Mouse (Mus musculus) embryo, embryonic 9.5 days (tissue): ENCODE data around the gene Smtn.

Experiments used
- DNase-seq: peaks from one replicate; pipeline ENCODE4 v3.0.0-alpha.2; 2017; ENCODE audit errors: extremely low spot score

Smtn gene

DNA sequence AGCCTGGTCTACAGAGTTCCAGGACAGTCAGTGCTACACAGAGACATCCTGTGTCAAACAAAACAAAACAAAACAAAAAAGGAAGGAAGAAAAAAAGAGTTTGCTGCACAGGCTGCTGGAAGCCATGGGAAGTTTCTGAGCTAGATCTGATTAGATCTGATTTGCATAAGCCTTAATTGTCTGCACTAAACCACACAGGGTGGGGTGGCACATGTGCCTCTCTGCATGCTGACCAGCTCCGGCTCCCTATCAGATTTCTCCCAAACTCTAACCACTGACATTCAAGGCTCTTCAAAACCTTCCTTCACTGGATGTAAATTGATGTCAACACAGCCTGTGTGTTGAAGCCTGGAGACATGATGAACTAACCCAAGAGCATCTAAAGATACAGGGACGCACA is 6.6 kb upstream of the Smtn start:
- no peak for DNase-seq

- no peak for DNase-seq
Measured at GRCm38 (mm10) chr11:3546242-3546562, 5.8 kb upstream of the Smtn start.

- DNase-seq, result no peak
Measured at GRCm38 (mm10) chr11:3545531-3546241, 5.3 kb upstream of the Smtn start.

GRCm38 (mm10) chr11:3544409-3544808 is 4.0 kb upstream of the Smtn start:
- no peak for DNase-seq

DNA sequence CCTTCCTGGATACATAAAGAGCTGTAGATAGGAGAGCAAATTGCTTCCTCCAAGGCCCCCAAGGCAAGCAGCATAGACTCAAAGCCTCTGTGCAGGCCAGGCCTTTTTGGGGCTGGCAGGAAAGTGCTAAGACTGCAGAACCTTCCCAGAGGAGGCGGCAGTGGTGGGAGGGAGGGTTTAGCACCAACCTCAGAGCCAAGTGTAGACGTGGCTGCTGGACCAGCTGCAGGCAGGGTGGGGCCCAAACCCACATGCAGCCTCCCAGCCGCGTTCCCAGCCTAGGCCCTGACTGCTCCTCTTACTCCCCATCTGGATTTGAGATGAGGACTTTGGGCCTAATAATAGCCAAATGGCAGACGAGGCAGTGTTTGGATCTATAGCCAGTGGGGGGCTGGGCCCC is 2.6 kb upstream of the Smtn start:
- no peak for DNase-seq

DNA sequence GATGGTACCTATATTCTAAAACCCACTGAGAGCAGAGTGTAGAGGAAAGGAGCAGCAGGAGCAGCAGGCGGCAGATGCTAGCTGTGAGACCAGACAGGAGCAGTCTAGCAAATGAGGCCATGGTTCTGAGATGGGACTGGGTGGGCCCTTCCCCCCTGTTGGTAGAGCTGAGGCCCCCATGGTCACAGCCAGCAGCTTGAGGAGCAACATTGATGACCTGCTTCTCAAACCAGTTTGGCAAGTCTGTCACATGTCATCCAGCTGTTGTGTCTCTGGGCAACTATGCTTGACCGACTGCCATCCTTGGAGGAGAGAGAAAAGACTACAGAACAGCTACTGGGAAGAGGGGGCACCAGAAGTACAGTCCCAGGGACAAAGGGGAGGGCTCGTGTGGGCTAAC is 1.5 kb upstream of the Smtn start:
- no peak for DNase-seq

- DNase-seq, result no peak
Measured at GRCm38 (mm10) chr11:3539826-3540196, 601 bp downstream of the Smtn start.

DNA sequence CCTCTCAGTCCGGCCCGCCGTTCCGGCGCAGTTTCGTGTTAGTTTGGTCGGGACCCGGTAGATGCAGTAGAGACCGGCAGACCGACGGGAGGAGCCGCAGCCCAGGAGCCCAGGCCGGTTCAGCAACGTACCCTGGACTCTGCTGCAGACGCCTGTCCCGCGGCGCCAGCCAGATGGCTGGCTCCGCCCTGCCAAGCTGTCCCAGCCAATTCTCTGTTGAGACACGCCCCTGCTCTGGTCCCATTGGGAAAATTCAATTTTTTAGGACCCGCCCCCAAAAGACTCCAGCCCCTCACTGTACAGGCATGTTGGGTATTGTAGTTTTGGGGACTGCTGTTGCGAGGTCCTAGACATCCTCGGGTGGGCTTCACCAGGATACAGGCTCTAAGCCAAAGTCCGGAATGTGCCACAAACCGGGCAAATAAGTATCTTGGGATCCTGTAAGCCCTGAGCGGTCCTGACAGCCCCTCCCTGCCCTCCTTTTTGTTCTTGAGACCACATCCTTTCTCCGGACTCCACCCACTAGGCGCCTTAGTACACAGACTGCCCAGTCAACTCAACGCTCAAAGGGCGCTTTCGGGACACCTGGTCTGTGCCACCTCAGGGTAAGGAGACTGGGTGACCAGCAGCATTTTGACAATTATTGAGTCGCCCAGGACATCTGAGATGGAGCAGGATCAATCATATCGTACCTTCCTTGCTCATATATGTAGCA is 1.1 kb downstream of the Smtn start:
- DNase-seq, result peak; percentile 94

DNA sequence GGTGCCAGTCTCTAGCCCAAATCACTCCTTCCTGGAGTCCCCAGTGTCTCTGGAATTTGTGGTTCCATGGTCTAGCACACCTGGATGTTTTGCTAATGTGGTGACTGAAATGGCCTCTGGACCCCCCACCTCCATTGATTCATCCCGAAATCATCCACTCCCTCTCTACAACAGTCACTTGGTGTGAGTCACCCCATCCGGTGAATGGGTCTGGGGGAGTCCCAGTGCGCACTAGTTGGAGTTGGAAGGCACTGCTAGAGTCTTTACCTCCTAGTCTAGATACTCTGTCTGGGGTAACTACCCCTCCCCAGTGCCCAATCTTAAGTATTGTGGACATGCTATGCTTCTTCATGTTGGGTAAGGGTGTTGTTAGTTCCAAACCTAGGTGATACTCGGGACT is 2.1 kb downstream of the Smtn start:
- DNase-seq, result no peak

- no peak for DNase-seq
Measured at GRCm38 (mm10) chr11:3537711-3538110, 2.7 kb downstream of the Smtn start.

GRCm38 (mm10) chr11:3536745-3537333 is 3.6 kb downstream of the Smtn start:
- DNase-seq, result no peak

- DNase-seq, result no peak
Measured at GRCm38 (mm10) chr11:3536082-3536481, 4.3 kb downstream of the Smtn start.

DNA sequence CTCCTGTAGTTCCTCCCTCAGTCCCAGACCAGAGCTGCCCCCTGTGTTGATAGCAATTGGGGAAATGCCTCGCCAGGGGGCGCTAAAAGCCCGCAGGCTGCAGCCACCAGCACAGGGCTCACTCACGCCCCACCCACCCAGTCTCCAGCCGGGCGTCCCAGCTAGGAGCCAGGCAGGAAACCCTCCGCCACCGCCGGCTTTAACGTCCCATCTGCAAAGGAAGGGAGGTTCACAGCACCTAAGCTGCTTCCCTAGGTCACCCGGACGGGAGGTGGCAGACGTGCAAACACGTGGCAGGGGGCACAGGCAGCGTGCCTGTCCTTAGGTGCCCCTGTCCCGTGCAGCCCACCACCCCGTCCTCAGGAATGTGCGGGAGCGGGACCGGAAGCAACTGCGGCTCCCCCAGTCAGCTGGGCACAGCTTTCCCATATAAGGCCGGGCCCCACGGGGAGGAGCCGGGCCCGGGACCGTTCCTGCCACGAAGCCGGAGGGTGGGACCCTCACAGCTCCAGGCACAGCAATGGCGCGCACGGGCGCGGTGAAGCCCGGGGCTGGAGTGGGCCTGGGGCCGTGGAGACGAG is 4.9 kb downstream of the Smtn start:
- DNase-seq, result peak; percentile 95

GRCm38 (mm10) chr11:3534956-3535355 is 5.5 kb downstream of the Smtn start:
- no peak for DNase-seq

GRCm38 (mm10) chr11:3533406-3533932 is 6.9 kb downstream of the Smtn start:
- no peak for DNase-seq

- DNase-seq, result no peak
Measured at GRCm38 (mm10) chr11:3532101-3532931, 8.1 kb downstream of the Smtn start.

DNA sequence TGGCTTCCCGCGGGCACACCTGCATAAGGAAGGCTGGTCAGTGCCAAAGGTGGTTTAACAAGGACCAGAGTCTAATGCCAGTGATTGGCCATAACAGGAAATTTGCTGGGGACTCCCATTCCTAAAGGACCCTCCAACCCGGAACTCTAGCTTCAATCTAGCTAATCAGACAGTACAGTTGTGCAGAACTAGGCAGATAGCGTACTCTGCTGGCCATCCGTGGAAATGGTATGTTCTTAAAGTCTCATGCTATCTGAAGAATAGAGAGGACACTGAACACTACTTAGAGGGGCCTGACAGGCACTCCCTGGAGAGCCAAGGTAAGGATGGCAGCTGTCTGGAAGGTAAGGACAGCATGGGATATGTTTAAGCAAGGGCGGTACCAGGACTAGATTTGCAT is 8.8 kb downstream of the Smtn start:
- DNase-seq, result no peak

DNA sequence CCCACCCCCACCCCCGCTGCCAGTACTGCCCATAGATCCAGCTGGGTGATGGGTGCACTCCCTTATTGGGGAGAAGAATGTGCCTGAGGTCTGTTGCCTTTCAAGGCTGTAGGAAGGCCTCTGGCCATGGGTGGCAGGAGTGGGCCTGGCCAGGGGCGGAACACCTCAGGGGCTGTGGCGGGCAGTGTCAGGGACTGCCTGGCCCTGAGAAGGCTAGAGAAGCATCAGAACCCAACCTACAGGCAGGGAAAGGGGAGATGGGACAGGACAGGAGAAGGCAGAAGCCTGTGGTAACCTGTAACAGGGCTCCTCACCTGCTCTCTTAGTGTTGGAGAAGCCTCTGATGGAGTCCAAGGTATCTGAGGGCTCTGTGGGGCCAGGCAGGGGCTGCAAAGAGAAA is 9.7 kb downstream of the Smtn start:
- no peak for DNase-seq

DNA sequence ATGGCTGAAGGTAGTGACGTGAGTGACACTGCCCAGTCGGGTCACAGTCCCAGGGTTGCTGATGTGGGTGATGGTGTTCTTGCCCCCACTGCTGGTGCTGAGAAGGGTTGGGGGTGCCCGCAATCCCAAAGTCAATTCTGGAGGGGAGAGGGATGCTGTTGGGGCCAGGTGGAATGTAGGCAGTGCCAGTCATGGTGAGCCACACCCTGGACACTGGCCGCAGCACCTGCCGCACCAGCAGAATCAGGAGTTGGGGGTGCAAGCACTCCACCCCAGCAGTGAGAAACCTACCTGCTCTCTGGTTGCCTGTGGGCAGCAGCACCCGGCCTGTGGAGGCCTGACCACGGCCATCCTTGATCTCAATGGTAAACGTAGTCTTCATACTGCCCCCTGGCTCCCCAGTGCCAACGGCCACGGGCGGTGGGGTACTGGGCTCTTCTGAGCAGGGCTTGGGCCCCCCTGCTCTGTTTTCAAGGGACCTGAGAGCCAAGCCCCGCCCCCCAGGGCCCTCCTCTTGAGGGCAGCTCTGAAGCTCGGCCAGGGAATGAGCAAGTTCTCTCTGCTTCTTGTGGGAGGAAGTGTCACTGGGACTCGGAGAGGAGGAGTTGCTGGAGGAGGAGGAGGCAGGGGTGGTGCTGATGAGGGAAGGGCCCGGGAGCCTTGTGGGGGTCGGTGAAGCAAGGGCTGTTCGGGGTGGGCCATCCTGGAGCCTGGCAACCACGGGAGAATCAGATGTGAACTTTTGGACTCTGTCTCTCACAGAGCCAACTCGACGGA is 10.7 kb downstream of the Smtn start:
- DNase-seq, result no peak

- DNase-seq, result no peak
Measured at GRCm38 (mm10) chr11:3528208-3528607, 12.2 kb downstream of the Smtn start.

GRCm38 (mm10) chr11:3527766-3528165 is 12.6 kb downstream of the Smtn start:
- DNase-seq, result no peak
